Mouse (Mus musculus) kidney, embryonic 16.5 days (tissue): ENCODE results near the gene Polr1c. TPM values are rescaled to one million over a fixed set of nuclear protein-coding genes. Genes with fewer than 3 reads are reported as not detected.

Source experiments
- ATAC-seq: fragments of 200-750 bp; cut with Nextera tagmentation; 2 replicates; pipeline ENCODE4 v1.8.0; 2017; ENCODE audit warnings: moderate TSS enrichment; ENCODE audit not compliant: low FRiP score, low TSS enrichment
- H3K27ac ChIP-seq: fragments of 300-500 bp; sonication (generic); 2 replicates; pipeline ENCODE4 v1.5.1; 2014; ENCODE audit warnings: low read length
- H3K27me3 ChIP-seq: fragments of 300-500 bp; sonication (generic); 2 replicates; pipeline ENCODE4 v1.6.1; 2014; ENCODE audit warnings: low read length, control low read depth, mixed read lengths; ENCODE audit not compliant: insufficient read depth
- H3K36me3 ChIP-seq: fragments of 300-500 bp; sonication (generic); 2 replicates; pipeline ENCODE4 v1.6.1; 2014; ENCODE audit warnings: low read length, control low read depth, mixed read lengths; ENCODE audit not compliant: insufficient read depth
- H3K4me1 ChIP-seq: fragments of 300-500 bp; sonication (generic); 2 replicates; pipeline ENCODE4 v1.6.1; 2014; ENCODE audit warnings: low read length, control low read depth, mixed read lengths; ENCODE audit not compliant: insufficient read depth
- H3K4me2 ChIP-seq: fragments of 300-500 bp; sonication (generic); replicated peaks from 2 replicates; pipeline ENCODE4 v1.6.1; 2014; ENCODE audit warnings: low read depth, low read length
- H3K4me3 ChIP-seq: fragments of 300-500 bp; sonication (generic); 2 replicates; pipeline ENCODE4 v1.5.1; 2014; ENCODE audit warnings: mild to moderate bottlenecking, low read length
- H3K9ac ChIP-seq: fragments of 300-500 bp; sonication (generic); replicated peaks from 2 replicates; pipeline ENCODE4 v1.6.1; 2014; ENCODE audit warnings: low read length
- H3K9me3 ChIP-seq: fragments of 300-500 bp; sonication (generic); 2 replicates; pipeline ENCODE4 v1.6.1; 2016; ENCODE audit warnings: low read length, control low read depth
- WGBS: fragments of 180-500 bp; shearing (Covaris S2); extraction: QIAGEN DNeasy Blood & Tissue Kit; methylation state at CpG from one replicate; pipeline ENCODE4 v1.1.7; 2014; 5-methylcytosine and 5-hydroxymethylcytosine counted together
- polyA plus RNA-seq: library from polyadenylated mRNA; unstranded; fragments of >200 nt; fragmentation: Nextera tagmentation; extraction: Ambion mirVana; gene quantifications from 2 replicates; pipeline ENCODE4 v1.2.1, GENCODE M21; 2015

The Polr1c gene
- polyA plus RNA-seq, 1 experiment from 2014 or later = 109 TPM

DNA sequence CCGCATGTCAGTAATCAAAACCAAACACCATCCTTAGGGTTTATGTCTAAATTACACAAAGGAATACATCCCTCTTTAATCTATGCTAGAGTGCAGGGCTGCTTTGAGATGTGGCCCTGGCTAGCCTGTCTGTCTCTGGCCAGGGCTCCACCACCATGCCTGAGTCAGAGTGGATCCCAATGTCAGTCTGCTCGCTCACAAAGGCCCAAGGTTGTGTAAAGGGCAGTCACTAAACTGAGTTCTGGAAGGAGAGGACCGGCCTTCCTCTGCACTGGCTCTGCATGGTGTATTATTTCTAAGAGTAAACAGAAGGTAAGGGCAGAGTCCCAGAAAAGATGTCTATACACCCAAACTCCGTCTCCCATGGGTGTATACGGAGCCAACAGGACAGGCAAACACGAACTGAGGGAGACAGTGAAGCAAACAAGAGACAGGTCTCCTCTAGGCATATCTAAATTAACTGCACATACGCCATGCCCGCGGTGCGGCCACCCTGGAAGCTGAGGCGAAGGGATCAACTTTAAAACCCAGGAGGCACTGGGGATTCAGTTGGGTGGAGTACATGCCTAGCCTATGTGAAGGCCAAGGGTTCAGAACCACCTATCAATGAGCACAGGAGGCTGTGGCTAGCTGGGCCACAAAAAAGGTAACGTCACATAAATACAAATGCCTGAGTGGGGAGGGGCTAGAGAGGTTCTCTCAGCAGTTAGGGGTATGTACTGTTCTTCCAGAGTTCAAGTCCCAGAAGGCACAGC, 30.3 kb upstream of the Polr1c start:
- Histone ChIP-seq H3K9me3 (no peaks in the 10 kb centered on the region), H3K4me1 (peaks cover 16% of the 10 kb centered on the region), H3K4me2 (no peak overlapping the region), H3K9ac (no peak overlapping the region), H3K36me3 (peaks cover 18% of the 10 kb centered on the region), H3K27ac (no peak overlapping the region), H3K4me3 (no peak overlapping the region), H3K27me3 (no peaks in the 10 kb centered on the region)
- 92% methylated on average over 12 of the region's 12 CpGs for WGBS
- no peak for ATAC-seq

DNA sequence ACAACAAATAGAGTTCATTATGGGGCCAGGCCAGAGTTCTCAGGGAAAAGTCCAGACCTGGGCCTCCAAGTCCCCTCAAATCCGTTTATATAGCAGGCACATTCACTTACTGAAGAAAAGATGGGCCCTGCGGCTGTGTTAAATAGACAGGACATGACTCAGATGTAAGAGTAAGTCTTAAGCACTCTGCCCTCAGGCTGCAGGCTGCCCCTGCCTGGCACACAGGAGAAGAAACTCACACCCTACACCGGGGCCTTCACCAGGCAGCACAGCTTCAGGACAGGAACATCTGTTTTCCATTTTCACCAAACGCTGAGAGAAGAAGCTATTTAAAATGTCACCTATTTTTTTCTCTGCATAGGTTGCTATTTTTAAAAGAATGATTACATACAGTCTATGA, 29.7 kb upstream of the Polr1c start:
- H3K27me3 ChIP-seq = no peaks in the 10 kb centered on the region
- H3K27ac ChIP-seq = no peak overlapping the region
- 81% methylated on average over 4 of the region's 4 CpGs for WGBS
- H3K9ac ChIP-seq = no peak overlapping the region
- ATAC-seq = no peak
- no peaks in the 10 kb centered on the region for H3K9me3 ChIP-seq
- H3K36me3 ChIP-seq = peaks cover 18% of the 10 kb centered on the region
- H3K4me3 ChIP-seq = no peak overlapping the region
- H3K4me2 ChIP-seq = no peak overlapping the region
- H3K4me1 ChIP-seq = peaks cover 13% of the 10 kb centered on the region

DNA sequence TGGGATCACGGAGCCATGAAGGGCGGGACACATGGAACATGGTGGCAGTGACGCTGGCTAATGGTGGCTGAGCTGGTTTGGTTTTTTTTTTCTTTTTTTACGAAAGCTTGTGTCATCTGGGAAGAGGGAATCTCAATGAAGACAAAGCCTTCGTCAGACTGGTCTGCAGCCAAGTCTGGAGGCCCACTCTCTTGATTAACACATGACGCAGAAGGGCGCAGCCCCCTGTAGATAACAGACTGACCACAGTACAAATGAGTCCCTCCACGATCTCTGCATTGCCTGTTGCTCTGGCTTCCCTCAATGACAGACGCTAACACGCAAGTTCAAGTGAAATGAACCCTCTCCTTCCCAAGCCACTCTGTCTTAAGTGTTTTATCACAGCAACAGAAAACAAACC, 27.7 kb upstream of the Polr1c start:
- Histone ChIP-seq H3K36me3 (peaks cover 33% of the 10 kb centered on the region), H3K27me3 (no peaks in the 10 kb centered on the region), H3K4me2 (no peak overlapping the region), H3K4me3 (no peak overlapping the region), H3K9me3 (no peaks in the 10 kb centered on the region), H3K9ac (no peak overlapping the region), H3K27ac (no peak overlapping the region), H3K4me1 (no peaks in the 10 kb centered on the region)
- 92% methylated on average over 10 of the region's 10 CpGs for WGBS
- ATAC-seq = no peak

DNA sequence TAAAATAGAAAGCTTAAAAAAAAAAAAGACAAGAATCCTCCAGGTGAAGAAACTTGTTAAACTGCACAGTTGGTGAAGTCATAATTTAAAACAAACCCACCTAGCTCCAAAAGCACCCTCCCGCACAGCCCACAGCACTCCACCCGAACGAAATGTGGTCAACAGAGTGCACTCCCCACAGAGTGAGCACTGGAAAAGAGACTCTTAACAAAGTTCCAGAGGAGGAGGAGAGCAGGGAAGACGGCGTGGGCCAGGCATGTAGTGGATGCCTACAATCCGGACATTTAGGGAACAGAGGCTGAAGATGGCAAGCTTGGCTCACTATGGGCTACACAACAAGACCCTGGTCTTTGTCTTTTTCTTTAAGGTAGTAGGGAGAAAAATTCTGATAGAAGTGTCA, 27.2 kb upstream of the Polr1c start:
- Histone ChIP-seq H3K9ac (no peak overlapping the region), H3K27ac (no peak overlapping the region), H3K4me2 (no peak overlapping the region), H3K9me3 (no peaks in the 10 kb centered on the region), H3K36me3 (peaks cover 37% of the 10 kb centered on the region), H3K4me3 (no peak overlapping the region), H3K27me3 (no peaks in the 10 kb centered on the region), H3K4me1 (no peaks in the 10 kb centered on the region)
- ATAC-seq = no peak
- WGBS = 85% methylated on average over 6 of the region's 6 CpGs

DNA sequence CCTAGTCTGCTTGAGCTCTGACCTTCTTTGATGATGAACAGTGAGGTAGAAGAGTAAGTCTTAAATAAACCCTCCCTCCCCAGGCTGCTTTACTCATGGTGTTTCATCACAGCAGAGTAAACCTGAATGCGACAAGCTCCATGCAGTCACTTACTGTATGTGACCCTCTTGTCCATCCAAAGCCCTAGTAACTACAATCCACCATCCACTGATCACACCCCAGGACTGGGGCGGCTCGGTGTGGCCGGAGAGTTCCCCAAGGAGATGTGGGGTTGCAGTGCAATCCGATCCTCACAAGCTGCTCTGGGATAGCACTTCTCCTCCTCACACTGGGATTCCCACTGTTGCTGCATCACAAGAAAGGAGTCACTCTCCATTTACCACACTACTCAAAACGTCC, 26.6 kb upstream of the Polr1c start:
- 55% methylated on average over 6 of the region's 6 CpGs for WGBS
- Histone ChIP-seq H3K27me3 (no peaks in the 10 kb centered on the region), H3K9ac (no peak overlapping the region), H3K4me1 (no peaks in the 10 kb centered on the region), H3K9me3 (no peaks in the 10 kb centered on the region), H3K27ac (no peak overlapping the region), H3K4me3 (no peak overlapping the region), H3K36me3 (peaks cover 38% of the 10 kb centered on the region), H3K4me2 (no peak overlapping the region)
- ATAC-seq = no peak

DNA sequence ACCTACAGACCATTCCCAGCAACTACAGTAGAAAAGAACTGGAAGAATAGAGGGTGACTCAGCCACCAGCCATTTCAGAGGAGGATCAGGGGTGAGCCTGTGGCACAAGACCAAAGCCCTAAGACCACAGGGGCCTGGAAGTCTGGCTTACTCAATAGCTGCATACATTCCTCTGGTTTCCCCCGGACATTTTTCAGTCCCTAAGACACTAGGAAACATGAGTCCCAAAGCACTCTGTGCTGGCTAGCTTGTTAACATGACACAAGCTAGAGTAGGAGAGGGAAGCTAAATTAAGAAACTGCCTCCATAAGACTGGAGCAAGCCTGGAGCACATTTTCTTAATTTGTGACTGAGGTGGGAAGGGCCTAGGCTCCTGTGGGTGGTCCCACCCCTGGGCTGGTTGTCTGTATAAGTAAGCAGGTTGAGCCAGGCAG, 26.0 kb upstream of the Polr1c start:
- Histone ChIP-seq H3K9me3 (no peaks in the 10 kb centered on the region), H3K4me2 (no peak overlapping the region), H3K27me3 (no peaks in the 10 kb centered on the region), H3K4me3 (no peak overlapping the region), H3K4me1 (no peaks in the 10 kb centered on the region), H3K27ac (no peak overlapping the region), H3K9ac (0 out of 2 replicates have a peak overlapping the region, but pooled peaks have one; percentile 9), H3K36me3 (peaks cover 33% of the 10 kb centered on the region)
- ATAC-seq = no peak
- 76% methylated on average over 1 of the region's 1 CpGs for WGBS

DNA sequence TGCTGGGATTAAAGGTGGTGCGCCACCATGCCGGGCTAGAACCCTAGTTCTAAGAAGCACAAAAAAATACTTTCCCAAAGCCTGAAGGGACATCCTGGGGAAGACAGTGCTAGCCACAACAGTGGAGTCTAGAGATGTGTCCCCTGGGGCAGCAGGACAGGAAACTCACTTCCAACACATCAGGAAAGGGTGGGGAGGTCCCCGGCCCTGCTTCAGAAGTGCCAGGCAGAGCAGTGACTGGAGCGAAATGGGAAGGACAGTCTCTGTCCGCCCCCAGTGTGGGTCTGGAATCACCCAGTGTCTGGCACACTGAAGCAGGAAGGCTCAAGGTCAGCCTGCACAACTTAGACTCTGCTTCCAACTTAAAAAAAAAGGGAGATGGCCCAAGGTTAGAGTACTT, 24.8 kb upstream of the Polr1c start:
- WGBS = 80% methylated on average over 5 of the region's 5 CpGs
- H3K4me1 ChIP-seq = no peaks in the 10 kb centered on the region
- H3K27me3 ChIP-seq = no peaks in the 10 kb centered on the region
- H3K9ac ChIP-seq = no peak overlapping the region
- H3K9me3 ChIP-seq = no peaks in the 10 kb centered on the region
- H3K27ac ChIP-seq = no peak overlapping the region
- ATAC-seq = no peak
- peaks cover 28% of the 10 kb centered on the region for H3K36me3 ChIP-seq
- no peak overlapping the region for H3K4me2 ChIP-seq
- H3K4me3 ChIP-seq = no peak overlapping the region

DNA sequence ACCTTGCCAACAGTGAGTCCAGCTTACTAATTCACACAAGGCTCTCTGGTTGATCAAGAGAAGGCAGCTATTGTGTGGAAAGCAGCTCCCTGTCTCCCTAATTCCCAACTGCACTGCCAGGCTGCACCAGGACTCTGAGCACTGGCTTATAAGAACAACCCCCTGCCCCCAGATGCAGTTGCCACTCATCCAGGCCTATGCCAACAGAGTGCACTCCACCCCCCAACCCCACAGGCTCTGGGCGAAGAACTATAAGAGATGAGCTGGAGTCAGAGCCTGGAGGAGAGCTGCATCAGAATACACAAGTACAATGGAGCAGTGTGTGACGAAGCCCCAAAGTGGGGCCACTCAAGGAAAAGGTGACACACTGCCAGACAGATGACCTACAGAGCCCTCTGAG, 24.2 kb upstream of the Polr1c start:
- 86% methylated on average over 2 of the region's 2 CpGs for WGBS
- Histone ChIP-seq H3K4me3 (no peak overlapping the region), H3K4me1 (no peaks in the 10 kb centered on the region), H3K9me3 (no peaks in the 10 kb centered on the region), H3K9ac (no peak overlapping the region), H3K27ac (no peak overlapping the region), H3K36me3 (peaks cover 26% of the 10 kb centered on the region), H3K4me2 (no peak overlapping the region), H3K27me3 (no peaks in the 10 kb centered on the region)
- no peak for ATAC-seq

DNA sequence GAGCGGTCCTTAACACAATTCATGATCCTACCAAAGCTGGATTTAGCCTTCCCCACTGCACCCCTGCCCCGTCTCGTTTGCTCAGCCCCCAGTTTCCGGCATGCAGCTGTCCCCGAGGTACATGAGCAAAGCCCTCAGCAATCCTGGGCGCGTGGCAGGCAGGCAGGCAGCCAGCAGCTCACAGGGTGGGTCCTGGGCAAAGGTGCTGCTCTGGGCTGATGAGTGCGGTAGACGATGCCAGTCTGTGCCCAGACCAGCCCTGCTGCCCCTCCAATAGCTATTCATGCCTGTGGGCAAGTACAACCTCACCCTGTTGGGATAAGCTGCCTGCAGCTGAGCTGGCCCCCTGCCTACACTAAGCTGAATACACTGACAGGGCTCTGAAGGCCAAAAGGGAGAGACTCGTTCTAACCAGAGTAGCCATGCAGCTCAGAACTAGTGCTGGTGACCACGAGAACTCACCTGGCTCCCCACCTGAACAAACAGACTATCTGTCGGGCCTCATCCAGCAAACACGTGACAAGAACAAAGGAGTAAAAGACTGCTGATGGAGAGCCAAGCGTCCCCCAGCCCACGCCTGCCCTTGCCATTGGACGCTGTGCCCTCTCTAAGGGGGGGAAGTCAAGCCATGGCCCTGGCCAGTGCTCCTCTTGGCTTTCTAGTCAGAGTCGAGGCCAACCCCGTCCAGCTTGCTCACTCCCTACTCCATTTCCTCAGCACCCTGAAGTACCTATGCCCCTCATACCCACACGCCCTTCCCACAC, 22.1 kb upstream of the Polr1c start:
- ATAC-seq = no peak
- Histone ChIP-seq H3K9ac (no peak overlapping the region), H3K4me3 (no peak overlapping the region), H3K9me3 (no peaks in the 10 kb centered on the region), H3K4me2 (no peak overlapping the region), H3K36me3 (peaks cover 29% of the 10 kb centered on the region), H3K27me3 (no peaks in the 10 kb centered on the region), H3K4me1 (peaks cover 6% of the 10 kb centered on the region; the same call in 1 of the 2 replicates), H3K27ac (no peak overlapping the region)
- 86% methylated on average over 19 of the region's 19 CpGs for WGBS
